ENCODE assay signal across 24 mouse cellular contexts in genomic region chr8:110816990-110817389, GRCm38 (mm10). TPM values are rescaled to one million over a fixed set of nuclear protein-coding genes. Genes with fewer than 3 reads are reported as not detected.
DNase-seq lines count a peak whose midpoint lies in the region; ATAC-seq and TF ChIP-seq lines count a peak whose summit lies in the region.
"Had no signal": no experiment of that assay in that cellular context is flagged by ENCODE, and none has a peak within 500 bp of the region (broad histone marks: within the 10 kb centered on the region; RNA-seq: fewer than 3 reads in every experiment).

No protein-coding gene starts in this region.

- H3K27ac ChIP-seq in heart, embryonic 12.5 days (ENCODE audit: poor library complexity, severe bottlenecking): peak overlapping the region; percentile 41; the same call in 1 of the 2 replicates
- no peak overlapping the region for H3K27ac ChIP-seq in midbrain, embryonic 11.5 days (ENCODE audit: low read depth, low read length)
- H3K27ac ChIP-seq in midbrain, postnatal 0 days (ENCODE audit: low read depth, low read length): no peak overlapping the region
- H3K27ac ChIP-seq in ES-Bruce4 (ENCODE audit: insufficient read depth, low read length): 0 out of 2 replicates have a peak overlapping the region, but pooled peaks have one; percentile 20
- H3K27ac ChIP-seq in embryonic fibroblast, embryonic 13.5 days (ENCODE audit: insufficient read depth, low read length): peak overlapping the region; percentile 84
- H3K27ac ChIP-seq: embryonic facial prominence, embryonic 10.5 days; embryonic facial prominence, embryonic 12.5 days; forebrain, embryonic 13.5 days; forebrain, embryonic 15.5 days had no signal

- no peaks in the 10 kb centered on the region for H3K27me3 ChIP-seq in heart, embryonic 12.5 days (replicated peaks)
- no peaks in the 10 kb centered on the region for H3K27me3 ChIP-seq in midbrain, embryonic 11.5 days (ENCODE audit: control insufficient read depth, insufficient read depth, low read length)
- no peaks in the 10 kb centered on the region for H3K27me3 ChIP-seq in midbrain, postnatal 0 days (ENCODE audit: insufficient read depth, low read length)
- no peaks in the 10 kb centered on the region for H3K27me3 ChIP-seq in ES-Bruce4 (ENCODE audit: control insufficient read depth, insufficient read depth, low read length, poor library complexity, severe bottlenecking)
- H3K27me3 ChIP-seq: embryonic facial prominence, embryonic 12.5 days; forebrain, embryonic 13.5 days; forebrain, embryonic 15.5 days; Patski had no signal

- no peak overlapping the region for H3K4me3 ChIP-seq in heart, embryonic 12.5 days
- no peak overlapping the region for H3K4me3 ChIP-seq in midbrain, embryonic 11.5 days (ENCODE audit: low read depth, low read length)
- H3K4me3 ChIP-seq in midbrain, postnatal 0 days (ENCODE audit: low read depth, low read length): no peak overlapping the region
- H3K4me3 ChIP-seq in ES-Bruce4 (ENCODE audit: low read depth, low read length): no peak overlapping the region
- H3K4me3 ChIP-seq in embryonic fibroblast, embryonic 13.5 days (ENCODE audit: insufficient read depth, low read length): no peak overlapping the region
- H3K4me3 ChIP-seq: embryonic facial prominence, embryonic 10.5 days; embryonic facial prominence, embryonic 12.5 days; erythroblast, embryonic 14.5 days; forebrain, embryonic 13.5 days; forebrain, embryonic 15.5 days had no signal

- WGBS in heart, embryonic 12.5 days: 89% methylated on average over 1 of the region's 1 CpGs
- WGBS in midbrain, embryonic 11.5 days: 94% methylated on average over 1 of the region's 1 CpGs
- 92% methylated on average over 1 of the region's 1 CpGs for WGBS in midbrain, postnatal 0 days

- TF ChIP-seq EP300 in ES-Bruce4 (IDR thresholded peaks at IDR 0.05; ENCODE audit: insufficient read depth, low read depth, low read length): no peak

- H3K9me3 ChIP-seq in heart, embryonic 12.5 days (replicated peaks): no peaks in the 10 kb centered on the region
- no peaks in the 10 kb centered on the region for H3K9me3 ChIP-seq in midbrain, embryonic 11.5 days (ENCODE audit: control insufficient read depth, low read length)
- no peaks in the 10 kb centered on the region for H3K9me3 ChIP-seq in midbrain, postnatal 0 days (ENCODE audit: low read length)
- H3K9me3 ChIP-seq in ES-Bruce4 (replicated peaks; ENCODE audit: control insufficient read depth, insufficient read depth, low read length, poor library complexity, severe bottlenecking): no peaks in the 10 kb centered on the region
- H3K9me3 ChIP-seq: embryonic facial prominence, embryonic 10.5 days; embryonic facial prominence, embryonic 12.5 days; forebrain, embryonic 13.5 days; forebrain, embryonic 15.5 days; G1E had no signal

- no peak for ATAC-seq in heart, embryonic 12.5 days (ENCODE audit: insufficient number of reproducible peaks, low FRiP score)
- no peak for ATAC-seq in midbrain, embryonic 11.5 days (ENCODE audit: low FRiP score)
- no peak for ATAC-seq in midbrain, postnatal 0 days (ENCODE audit: low FRiP score)
- ATAC-seq in erythroid progenitor cell, adult 5-6 weeks (replicated peaks; ENCODE audit: low FRiP score, poor library complexity, severe bottlenecking): no peak
- ATAC-seq: activated CD4-positive, CD25-positive, alpha-beta regulatory T cell, adult 4 months; forebrain, embryonic 13.5 days; forebrain, embryonic 15.5 days; forebrain, postnatal 0 days; Patski had no signal

- intact Hi-C loops in heart, postnatal 10 days (cut with DNase I): no loop called here

- no peak for DNase-seq in heart, postnatal 10 days
- peak; percentile 82 for DNase-seq in midbrain, embryonic 11.5 days (ENCODE audit: low spot score, missing footprints)
- DNase-seq in midbrain, postnatal 0 days (ENCODE audit: low spot score): no peak
- DNase-seq: adrenal gland, adult 8-10 months; adrenal gland, postnatal 14 days; adrenal gland, postnatal 36 days; cerebellum, adult 11-12 months; cerebellum, adult 2 months; cerebellum, adult 9-10 months; cerebellum, postnatal 10 days; cerebellum, postnatal 25 days; forebrain, postnatal 0 days had no signal

- no peak for TF ChIP-seq POLR2A in ES-Bruce4 (IDR thresholded peaks at IDR 0.05; ENCODE audit: insufficient read depth, low read length)
- TF ChIP-seq POLR2A in embryonic fibroblast, embryonic 13.5 days (IDR thresholded peaks at IDR 0.05; ENCODE audit: low read depth, low read length): no peak

- H3K9ac ChIP-seq in heart, embryonic 12.5 days: no peak overlapping the region
- no peak overlapping the region for H3K9ac ChIP-seq in midbrain, embryonic 11.5 days (ENCODE audit: low read length)
- H3K9ac ChIP-seq in midbrain, postnatal 0 days (replicated peaks; ENCODE audit: low read length, poor library complexity, severe bottlenecking): no peak overlapping the region
- no peak overlapping the region for H3K9ac ChIP-seq in ES-Bruce4 (ENCODE audit: low read depth, poor library complexity, severe bottlenecking)
- H3K9ac ChIP-seq: embryonic facial prominence, embryonic 12.5 days; forebrain, embryonic 13.5 days; forebrain, embryonic 15.5 days; forebrain, postnatal 0 days had no signal

- peaks cover 98% of the 10 kb centered on the region for H3K36me3 ChIP-seq in heart, embryonic 12.5 days
- peaks cover 73% of the 10 kb centered on the region for H3K36me3 ChIP-seq in midbrain, embryonic 11.5 days (ENCODE audit: control insufficient read depth, insufficient read depth, low read length)
- peaks cover 83% of the 10 kb centered on the region for H3K36me3 ChIP-seq in midbrain, postnatal 0 days (ENCODE audit: insufficient read depth, low read length)
- peaks cover 100% of the 10 kb centered on the region for H3K36me3 ChIP-seq in ES-Bruce4 (ENCODE audit: control insufficient read depth, insufficient read depth, low read length, poor library complexity, severe bottlenecking)

- H3K4me1 ChIP-seq in heart, embryonic 12.5 days (replicated peaks): peaks cover 14% of the 10 kb centered on the region
- no peaks in the 10 kb centered on the region for H3K4me1 ChIP-seq in midbrain, embryonic 11.5 days (ENCODE audit: control insufficient read depth, insufficient read depth, low read length)
- H3K4me1 ChIP-seq in midbrain, postnatal 0 days (ENCODE audit: insufficient read depth, low read length): no peaks in the 10 kb centered on the region
- H3K4me1 ChIP-seq in ES-Bruce4 (ENCODE audit: control insufficient read depth, insufficient read depth, low read length): no peaks in the 10 kb centered on the region
- H3K4me1 ChIP-seq in embryonic fibroblast, embryonic 13.5 days (ENCODE audit: control insufficient read depth, insufficient read depth, low read length): peaks cover 18% of the 10 kb centered on the region
- H3K4me1 ChIP-seq: embryonic facial prominence, embryonic 10.5 days; embryonic facial prominence, embryonic 12.5 days; forebrain, embryonic 13.5 days; forebrain, embryonic 15.5 days had no signal

- no peak overlapping the region for H3K4me2 ChIP-seq in heart, embryonic 12.5 days
- H3K4me2 ChIP-seq in midbrain, embryonic 11.5 days: no peak overlapping the region
- no peak overlapping the region for H3K4me2 ChIP-seq in midbrain, postnatal 0 days (ENCODE audit: low read depth, low read length, poor library complexity, severe bottlenecking)
- H3K4me2 ChIP-seq: embryonic facial prominence, embryonic 12.5 days; forebrain, embryonic 13.5 days; forebrain, embryonic 15.5 days had no signal

- no peak for TF ChIP-seq CTCF in midbrain, postnatal 0 days (IDR thresholded peaks at IDR 0.05)
- TF ChIP-seq CTCF in ES-Bruce4 (IDR thresholded peaks at IDR 0.05; ENCODE audit: low read depth, low read length): no peak
- no peak for TF ChIP-seq CTCF in embryonic fibroblast, embryonic 13.5 days (IDR thresholded peaks at IDR 0.05; ENCODE audit: borderline replicate concordance, insufficient read depth, low read length)

RNA-seq across cellular contexts. Expression of gene Il34, which starts 11.3 kb away (rescaled TPM):
- 0.13 and 0.32 TPM in 2 replicates for polyA plus RNA-seq in heart, embryonic 12.5 days (2016; fragmentation: Nextera tagmentation; extraction: Ambion mirVana)
- total RNA-seq in heart, postnatal 10 days (2021): 1 to 10 TPM; 5.1 to 8.1 TPM
- 0.38 and 0.81 TPM in 2 replicates for polyA plus RNA-seq in midbrain, embryonic 11.5 days (2014; fragmentation: Nextera tagmentation; extraction: Ambion mirVana)
- 5.4 and 5.8 TPM in 2 replicates for total RNA-seq in midbrain, postnatal 0 days (2014; rRNA removed)
- polyA plus RNA-seq in midbrain, postnatal 0 days (2015; fragmentation: Nextera tagmentation; extraction: Ambion mirVana): 9.1 and 11.3 TPM in 2 replicates
- polyA plus RNA-seq in ES-Bruce4 (2011; ENCODE audit: insufficient read depth, insufficient read length, low read depth, missing spikeins): 0.34 and 1.0 TPM in 2 replicates
- 2.7 and 5.0 TPM in 2 replicates for polyA plus RNA-seq in embryonic fibroblast, embryonic 13.5 days (2011; ENCODE audit: insufficient read length, low read depth, missing spikeins)
- total RNA-seq in erythroid progenitor cell, adult 5-6 weeks (2015; ENCODE audit: low replicate concordance): 1.3 TPM in 1 of 2 replicates, not detected in the other
- 0.91 TPM in 1 of 2 replicates, not detected in the other for total RNA-seq in erythroid progenitor cell, adult 5-6 weeks (2017; ENCODE audit: low replicate concordance)
- total RNA-seq: G1E had no signal
- polyA plus RNA-seq: activated CD4-positive, CD25-positive, alpha-beta regulatory T cell, adult 4 months; erythroblast, embryonic 14.5 days; G1E had no signal

RNA-seq across cellular contexts. Expression of gene Cog4, which starts 29.4 kb away (rescaled TPM):
- 65.2 and 65.7 TPM in 2 replicates for polyA plus RNA-seq in heart, embryonic 12.5 days (2016; fragmentation: Nextera tagmentation; extraction: Ambion mirVana)
- total RNA-seq in heart, postnatal 10 days (2021): 10 to 100 TPM; 53.0 to 60.8 TPM
- polyA plus RNA-seq in midbrain, embryonic 11.5 days (2014; fragmentation: Nextera tagmentation; extraction: Ambion mirVana): 65.3 and 70.0 TPM in 2 replicates
- total RNA-seq in midbrain, postnatal 0 days (2014; rRNA removed): 45.8 and 50.9 TPM in 2 replicates
- 51.0 and 53.9 TPM in 2 replicates for polyA plus RNA-seq in midbrain, postnatal 0 days (2015; fragmentation: Nextera tagmentation; extraction: Ambion mirVana)
- 48.2 and 50.7 TPM in 2 replicates for polyA plus RNA-seq in ES-Bruce4 (2011; ENCODE audit: insufficient read depth, insufficient read length, low read depth, missing spikeins)
- 44.9 and 49.1 TPM in 2 replicates for polyA plus RNA-seq in embryonic fibroblast, embryonic 13.5 days (2011; ENCODE audit: insufficient read length, low read depth, missing spikeins)
- 18.9 and 27.4 TPM in 2 replicates for total RNA-seq in erythroid progenitor cell, adult 5-6 weeks (2015; ENCODE audit: low replicate concordance)
- total RNA-seq in erythroid progenitor cell, adult 5-6 weeks (2017; ENCODE audit: low replicate concordance): 21.6 and 55.7 TPM in 2 replicates

RNA-seq across cellular contexts. Expression of gene Sf3b3, which starts 29.6 kb away (rescaled TPM):
- 106 and 110 TPM in 2 replicates for polyA plus RNA-seq in heart, embryonic 12.5 days (2016; fragmentation: Nextera tagmentation; extraction: Ambion mirVana)
- total RNA-seq in heart, postnatal 10 days (2021): 10 to 100 TPM; 52.2 to 57.0 TPM
- polyA plus RNA-seq in midbrain, embryonic 11.5 days (2014; fragmentation: Nextera tagmentation; extraction: Ambion mirVana): 203 and 205 TPM in 2 replicates
- total RNA-seq in midbrain, postnatal 0 days (2014; rRNA removed): 82.9 and 93.2 TPM in 2 replicates
- 59.8 and 65.0 TPM in 2 replicates for polyA plus RNA-seq in midbrain, postnatal 0 days (2015; fragmentation: Nextera tagmentation; extraction: Ambion mirVana)
- polyA plus RNA-seq in ES-Bruce4 (2011; ENCODE audit: insufficient read depth, insufficient read length, low read depth, missing spikeins): 203 and 206 TPM in 2 replicates
- polyA plus RNA-seq in embryonic fibroblast, embryonic 13.5 days (2011; ENCODE audit: insufficient read length, low read depth, missing spikeins): 113 and 124 TPM in 2 replicates
- total RNA-seq in erythroid progenitor cell, adult 5-6 weeks (2015; ENCODE audit: low replicate concordance): 46.5 and 49.7 TPM in 2 replicates
- total RNA-seq in erythroid progenitor cell, adult 5-6 weeks (2017; ENCODE audit: low replicate concordance): 57.1 and 60.3 TPM in 2 replicates

Comparison
In these comparisons a context has a peak if more than half of its experiments do, and no peak if none do; other contexts are left out.
1. H3K27ac ChIP-seq: peak in heart, embryonic 12.5 days (single experiment), ES-Bruce4 (single experiment) and embryonic fibroblast, embryonic 13.5 days (single experiment); none in midbrain, embryonic 11.5 days (single experiment) and midbrain, postnatal 0 days (single experiment).